Mouse (Mus musculus): ENCODE results near the gene Gm9837.

- TF ChIP-seq SIN3A (IDR thresholded peaks at IDR 0.05; ENCODE audit: low read length) (no peak), ZNF384 (IDR thresholded peaks at IDR 0.05; ENCODE audit: low read depth, low read length) (no peak), POLR2A (IDR thresholded peaks at IDR 0.05; ENCODE audit: low read depth, low read length) (no peak), TBP (conservative IDR thresholded peaks at IDR 0.05; ENCODE audit: low read depth, low read length) (no peak), CTCF (conservative IDR thresholded peaks at IDR 0.05 in 1 of 2, IDR thresholded peaks at IDR 0.05 in 1 of 2; ENCODE audit: low read depth in 2 of 2, low read length in 2 of 2) (no peak), USF2 (conservative IDR thresholded peaks at IDR 0.05; ENCODE audit: low read depth, low read length) (no peak), ETS1 (conservative IDR thresholded peaks at IDR 0.05; ENCODE audit: low read depth, low read length) (no peak), POLR2AphosphoS2 (IDR thresholded peaks at IDR 0.05; ENCODE audit: low read depth, low read length) (no peak)
Observed at GRCm38 (mm10) chr11:53477833-53478232, 7.6 kb upstream of the Gm9837 start.

All from CH12.LX (cell line).